Comparison of ENCODE assay signal across 8 mouse cellular contexts in the genomic region with DNA sequence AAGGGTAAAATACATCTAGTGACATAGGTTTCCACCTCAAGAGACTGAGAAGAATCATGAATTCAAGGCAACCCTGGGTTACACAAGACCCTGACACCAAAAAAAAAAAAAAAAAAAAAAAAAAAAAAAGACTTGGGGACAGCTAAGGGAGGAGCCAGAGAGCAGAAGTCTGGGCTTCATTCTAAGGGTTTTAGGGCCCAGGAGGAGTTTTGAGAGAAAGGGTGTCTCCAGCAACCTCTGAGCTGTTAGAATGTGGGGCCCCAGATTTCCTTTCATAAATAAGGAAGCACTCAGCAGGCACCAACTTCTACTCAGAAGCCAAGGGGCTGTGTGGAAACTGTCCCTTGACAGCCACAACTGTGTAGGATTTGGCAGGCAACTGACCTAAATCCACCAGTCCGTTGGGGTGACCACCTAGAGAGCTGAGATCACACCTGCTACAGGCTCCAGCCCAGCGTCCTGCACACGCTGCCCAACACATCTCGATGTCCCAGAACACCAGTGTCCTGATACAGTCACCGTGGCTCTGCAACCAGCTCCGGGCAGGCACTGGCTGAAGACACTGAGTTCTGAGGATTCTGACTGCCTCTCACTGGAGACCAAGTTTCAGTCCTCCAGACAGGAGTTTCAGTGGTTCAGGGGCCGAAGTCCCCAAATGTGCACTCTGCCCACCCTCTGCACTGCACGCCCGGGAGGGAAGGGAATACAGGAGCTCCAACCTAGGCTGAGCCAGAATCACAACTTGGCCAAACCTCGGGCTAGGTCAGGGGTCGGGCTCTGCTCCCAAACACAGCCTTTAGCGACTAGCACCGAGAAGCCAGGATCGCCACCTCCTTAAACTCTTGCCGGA. TPM values are rescaled to one million over a fixed set of nuclear protein-coding genes. Genes with fewer than 3 reads are reported as not detected.
A peak's percentile ranks its signal among the peaks of the same experiment; 100 is the strongest.
DNase-seq lines count a peak whose midpoint lies in the region; ATAC-seq and TF ChIP-seq lines count a peak whose summit lies in the region.

No protein-coding gene starts in this region.

- peak overlapping the region; percentile 86 for H3K4me3 ChIP-seq in lung, adult 2 months (replicated peaks; ENCODE audit: extremely low read depth, low read depth, low read length)
- H3K4me3 ChIP-seq in heart, embryonic 10.5 days = peak overlapping the region; percentile 94
- peak overlapping the region; percentile 87 for H3K4me3 ChIP-seq in kidney, embryonic 15.5 days (replicated peaks)
- peak overlapping the region; percentile 89 for H3K4me3 ChIP-seq in stomach, embryonic 14.5 days (ENCODE audit: low read depth, low read length)

- TF ChIP-seq CTCF in lung, adult 2 months (IDR thresholded peaks at IDR 0.05; ENCODE audit: insufficient read depth, low read length) = no peak

- H3K27me3 ChIP-seq in heart, embryonic 10.5 days (ENCODE audit: insufficient read depth, poor library complexity, severe bottlenecking) = no peaks in the 10 kb centered on the region
- no peaks in the 10 kb centered on the region for H3K27me3 ChIP-seq in kidney, embryonic 15.5 days
- H3K27me3 ChIP-seq in stomach, embryonic 14.5 days (ENCODE audit: control insufficient read depth, insufficient read depth, low read length) = no peaks in the 10 kb centered on the region

- no peaks in the 10 kb centered on the region for H3K36me3 ChIP-seq in heart, embryonic 10.5 days
- H3K36me3 ChIP-seq in kidney, embryonic 15.5 days = no peaks in the 10 kb centered on the region
- no peaks in the 10 kb centered on the region for H3K36me3 ChIP-seq in stomach, embryonic 14.5 days (ENCODE audit: control insufficient read depth, insufficient read depth, low read length)

- peak; percentile 54 for DNase-seq in lung, adult 2 months
- no peak for DNase-seq in lung, postnatal 14 days
- DNase-seq in adrenal gland, postnatal 14 days = peak; percentile 64
- DNase-seq in heart, embryonic 10.5 days (ENCODE audit: low spot score) = no peak
- peak; percentile 60 for DNase-seq in lung, postnatal 36 days
- DNase-seq in left cerebral cortex, adult 9 months (ENCODE audit: low spot score in 2 of 2) = no peak

- H3K4me1 ChIP-seq in lung, adult 2 months (ENCODE audit: control insufficient read depth, insufficient read depth, low read length) = peaks cover 22% of the 10 kb centered on the region
- H3K4me1 ChIP-seq in heart, embryonic 10.5 days = peaks cover 50% of the 10 kb centered on the region
- H3K4me1 ChIP-seq in kidney, embryonic 15.5 days = peaks cover 51% of the 10 kb centered on the region
- peaks cover 21% of the 10 kb centered on the region; the same call in 1 of the 2 replicates for H3K4me1 ChIP-seq in stomach, embryonic 14.5 days (ENCODE audit: control insufficient read depth, insufficient read depth, low read length)

- peak; percentile 4 for ATAC-seq in kidney, embryonic 15.5 days (replicated peaks; ENCODE audit: low FRiP score)
- 0 out of 2 replicates have a peak, but pooled peaks have one; percentile 1 for ATAC-seq in stomach, embryonic 14.5 days (ENCODE audit: insufficient number of reproducible peaks, insufficient read depth, low FRiP score, low read depth)

- no peaks in the 10 kb centered on the region for H3K9me3 ChIP-seq in heart, embryonic 10.5 days
- H3K9me3 ChIP-seq in kidney, embryonic 15.5 days (replicated peaks) = no peaks in the 10 kb centered on the region
- no peaks in the 10 kb centered on the region for H3K9me3 ChIP-seq in stomach, embryonic 14.5 days (ENCODE audit: control insufficient read depth, low read depth, low read length)

- WGBS in lung, adult 2 months = under 1% methylated on average over 15 of the region's 15 CpGs
- under 1% methylated on average over 15 of the region's 15 CpGs for WGBS in heart, embryonic 10.5 days
- WGBS in kidney, embryonic 15.5 days = under 1% methylated on average over 15 of the region's 15 CpGs
- WGBS in stomach, embryonic 14.5 days = under 1% methylated on average over 15 of the region's 15 CpGs

- H3K9ac ChIP-seq in kidney, embryonic 15.5 days = peak overlapping the region; percentile 93
- H3K9ac ChIP-seq in stomach, embryonic 14.5 days (replicated peaks; ENCODE audit: low read depth, low read length) = peak overlapping the region; percentile 79

- peak overlapping the region; percentile 79 for H3K4me2 ChIP-seq in kidney, embryonic 15.5 days
- peak overlapping the region; percentile 86 for H3K4me2 ChIP-seq in stomach, embryonic 14.5 days (replicated peaks; ENCODE audit: low read depth, low read length)

- no peak for TF ChIP-seq POLR2A in lung, adult 2 months (IDR thresholded peaks at IDR 0.05; ENCODE audit: borderline replicate concordance, extremely low read depth, low read depth, low read length)

- peak overlapping the region; percentile 96 for H3K27ac ChIP-seq in heart, embryonic 10.5 days
- peak overlapping the region; percentile 95 for H3K27ac ChIP-seq in kidney, embryonic 15.5 days
- peak overlapping the region; percentile 80; the same call in 1 of the 2 replicates for H3K27ac ChIP-seq in stomach, embryonic 14.5 days (ENCODE audit: low read length)

RNA-seq across cellular contexts. Expression of a gene that starts 0.9 kb away (rescaled TPM):
- polyA plus RNA-seq in lung, adult 2 months (2012; rRNA removed) = 82.2 and 94.2 TPM in 2 replicates
- total RNA-seq in adrenal gland, postnatal 14 days (2021) = 43.8 and 47.6 TPM in 2 replicates
- 42.3 and 58.6 TPM in 2 replicates for polyA plus RNA-seq in heart, embryonic 10.5 days (2016; fragmentation: Nextera tagmentation; extraction: Ambion mirVana)
- polyA plus RNA-seq in kidney, embryonic 15.5 days (2015; fragmentation: Nextera tagmentation; extraction: Ambion mirVana) = 109 and 112 TPM in 2 replicates
- polyA plus RNA-seq in stomach, embryonic 14.5 days (2014; fragmentation: Nextera tagmentation; extraction: Ambion mirVana) = 84.5 and 88.2 TPM in 2 replicates

RNA-seq across cellular contexts. Expression of a gene that starts 47.9 kb away (rescaled TPM):
- polyA plus RNA-seq in lung, adult 2 months (2012; rRNA removed) = 12.6 and 12.8 TPM in 2 replicates
- total RNA-seq in adrenal gland, postnatal 14 days (2021) = 179 and 192 TPM in 2 replicates
- polyA plus RNA-seq in heart, embryonic 10.5 days (2016; fragmentation: Nextera tagmentation; extraction: Ambion mirVana) = 76.8 and 81.5 TPM in 2 replicates
- polyA plus RNA-seq in kidney, embryonic 15.5 days (2015; fragmentation: Nextera tagmentation; extraction: Ambion mirVana) = 96.8 and 103 TPM in 2 replicates
- polyA plus RNA-seq in stomach, embryonic 14.5 days (2014; fragmentation: Nextera tagmentation; extraction: Ambion mirVana) = 42.7 and 45.8 TPM in 2 replicates

Comparison
In these comparisons a context has a peak if more than half of its experiments do, and no peak if none do; other contexts are left out.
1. DNase-seq: peak in lung, adult 2 months (single experiment), adrenal gland, postnatal 14 days (single experiment) and lung, postnatal 36 days (single experiment); none in lung, postnatal 14 days (single experiment), heart, embryonic 10.5 days (single experiment) and left cerebral cortex, adult 9 months (0 of 2).
2. Peak in every context shown above with its lines, with median percentiles within 50 percentile points of each other: H3K4me3 ChIP-seq and H3K27ac ChIP-seq.